ENCODE assay signal across 20 mouse cellular contexts in the genomic region with DNA sequence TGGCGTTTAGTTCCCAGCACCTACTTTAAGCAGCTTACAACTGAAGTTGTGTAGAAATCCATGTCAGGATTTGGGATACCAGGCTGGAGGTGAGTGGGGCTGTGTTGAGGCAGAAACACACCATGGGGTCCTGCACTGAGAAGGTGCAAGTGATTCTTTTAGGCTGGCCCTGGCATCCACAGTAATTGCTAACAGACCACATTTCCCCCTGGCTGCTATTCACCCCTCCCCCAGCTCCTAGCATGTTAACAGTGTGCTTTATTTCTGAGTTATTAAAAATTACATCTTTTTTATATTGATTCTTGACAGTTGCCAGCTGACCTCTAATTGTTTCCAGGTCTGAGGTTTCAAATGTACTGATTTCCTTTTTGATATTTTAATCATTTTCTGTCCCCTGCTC.
A peak's percentile ranks its signal among the peaks of the same experiment; 100 is the strongest.
DNase-seq lines count a peak whose midpoint lies in the region; ATAC-seq and TF ChIP-seq lines count a peak whose summit lies in the region.
"Had no signal": no experiment of that assay in that cellular context is flagged by ENCODE, and none has a peak within 500 bp of the region (broad histone marks: within the 10 kb centered on the region; RNA-seq: fewer than 3 reads in every experiment).

No protein-coding gene starts in this region.

- DNase-seq in hindbrain, embryonic 10.5 days (ENCODE audit: low spot score): peak; percentile 4
- no peak for DNase-seq in hindbrain, postnatal 0 days (ENCODE audit: low spot score)
- DNase-seq in embryonic facial prominence, embryonic 11.5 days (ENCODE audit: low spot score): peak; percentile 76
- peak; percentile 60 for DNase-seq in forelimb bud, embryonic 11.5 days (ENCODE audit: low read depth, low spot score)
- DNase-seq in retina, postnatal 1 day: no peak
- DNase-seq in lung, adult 18-20 months: no peak
- DNase-seq: adrenal gland, adult 8-10 months; adrenal gland, postnatal 36 days; cerebellum, adult 2 months; forebrain, postnatal 0 days; gastrocnemius, postnatal 36 days; heart, adult 18-20 months; heart, postnatal 14 days; kidney, adult 11 months had no signal

- WGBS in hindbrain, embryonic 10.5 days: 88% methylated on average over 1 of the region's 1 CpGs
- WGBS in hindbrain, postnatal 0 days: 88% methylated on average over 1 of the region's 1 CpGs
- WGBS in embryonic facial prominence, embryonic 11.5 days: 76% methylated on average over 1 of the region's 1 CpGs
- WGBS in limb, embryonic 13.5 days: 86% methylated on average over 1 of the region's 1 CpGs

- no peaks in the 10 kb centered on the region for H3K27me3 ChIP-seq in hindbrain, embryonic 10.5 days (ENCODE audit: insufficient read depth, poor library complexity, severe bottlenecking)
- no peaks in the 10 kb centered on the region for H3K27me3 ChIP-seq in hindbrain, postnatal 0 days (ENCODE audit: insufficient read depth, low read length)
- H3K27me3 ChIP-seq in embryonic facial prominence, embryonic 11.5 days (ENCODE audit: control insufficient read depth, insufficient read depth, low read length): no peaks in the 10 kb centered on the region
- peaks cover 7% of the 10 kb centered on the region; the same call in 1 of the 2 replicates for H3K27me3 ChIP-seq in limb, embryonic 13.5 days
- H3K27me3 ChIP-seq: embryonic facial prominence, embryonic 12.5 days; forebrain, embryonic 12.5 days; heart, embryonic 15.5 days; hindbrain, embryonic 15.5 days had no signal

- no peak for ATAC-seq in hindbrain, postnatal 0 days
- ATAC-seq in embryonic facial prominence, embryonic 11.5 days (replicated peaks; ENCODE audit: insufficient number of reproducible peaks, low FRiP score, low TSS enrichment, low read depth): peak; percentile 83
- peak; percentile 67; the same call in 1 of the 2 replicates for ATAC-seq in limb, embryonic 13.5 days (ENCODE audit: low FRiP score, low read depth)
- ATAC-seq: forebrain, postnatal 0 days had no signal

- no peak overlapping the region for H3K4me2 ChIP-seq in hindbrain, postnatal 0 days (ENCODE audit: low read depth, low read length)
- H3K4me2 ChIP-seq in embryonic facial prominence, embryonic 11.5 days (ENCODE audit: low read depth, low read length): no peak overlapping the region
- no peak overlapping the region for H3K4me2 ChIP-seq in limb, embryonic 13.5 days (replicated peaks)
- H3K4me2 ChIP-seq: embryonic facial prominence, embryonic 12.5 days; forebrain, embryonic 12.5 days; heart, embryonic 11.5 days; heart, embryonic 15.5 days; hindbrain, embryonic 15.5 days had no signal

- no peak overlapping the region for H3K4me3 ChIP-seq in hindbrain, embryonic 10.5 days
- H3K4me3 ChIP-seq in hindbrain, postnatal 0 days (ENCODE audit: low read length): no peak overlapping the region
- H3K4me3 ChIP-seq in embryonic facial prominence, embryonic 11.5 days (ENCODE audit: low read depth, low read length): no peak overlapping the region
- H3K4me3 ChIP-seq in limb, embryonic 13.5 days: no peak overlapping the region
- H3K4me3 ChIP-seq: embryonic facial prominence, embryonic 12.5 days; forebrain, embryonic 12.5 days; heart, embryonic 15.5 days; hindbrain, embryonic 15.5 days had no signal

- H3K27ac ChIP-seq in hindbrain, embryonic 10.5 days: no peak overlapping the region
- no peak overlapping the region for H3K27ac ChIP-seq in hindbrain, postnatal 0 days
- no peak overlapping the region for H3K27ac ChIP-seq in embryonic facial prominence, embryonic 11.5 days (replicated peaks; ENCODE audit: low read depth, low read length)
- H3K27ac ChIP-seq in limb, embryonic 13.5 days: no peak overlapping the region
- H3K27ac ChIP-seq: forebrain, embryonic 12.5 days; heart, embryonic 15.5 days; hindbrain, embryonic 15.5 days had no signal

- H3K36me3 ChIP-seq in hindbrain, embryonic 10.5 days: no peaks in the 10 kb centered on the region
- H3K36me3 ChIP-seq in hindbrain, postnatal 0 days (ENCODE audit: insufficient read depth, low read length): no peaks in the 10 kb centered on the region
- H3K36me3 ChIP-seq in embryonic facial prominence, embryonic 11.5 days (replicated peaks; ENCODE audit: control insufficient read depth, insufficient read depth, low read depth, low read length): no peaks in the 10 kb centered on the region
- H3K36me3 ChIP-seq in limb, embryonic 13.5 days: no peaks in the 10 kb centered on the region
- H3K36me3 ChIP-seq: embryonic facial prominence, embryonic 12.5 days; forebrain, embryonic 12.5 days; heart, embryonic 15.5 days; hindbrain, embryonic 15.5 days had no signal

- no peak for TF ChIP-seq CTCF in hindbrain, postnatal 0 days (IDR thresholded peaks at IDR 0.05; ENCODE audit: low read depth)

- no peaks in the 10 kb centered on the region for H3K4me1 ChIP-seq in hindbrain, embryonic 10.5 days (replicated peaks)
- no peaks in the 10 kb centered on the region for H3K4me1 ChIP-seq in hindbrain, postnatal 0 days (ENCODE audit: insufficient read depth, low read length)
- H3K4me1 ChIP-seq in embryonic facial prominence, embryonic 11.5 days (ENCODE audit: control insufficient read depth, insufficient read depth, low read length): no peaks in the 10 kb centered on the region
- H3K4me1 ChIP-seq in limb, embryonic 13.5 days: peaks cover 4% of the 10 kb centered on the region
- H3K4me1 ChIP-seq: forebrain, embryonic 12.5 days; heart, embryonic 15.5 days; hindbrain, embryonic 15.5 days had no signal

- H3K9ac ChIP-seq in hindbrain, postnatal 0 days (replicated peaks; ENCODE audit: low read length): no peak overlapping the region
- H3K9ac ChIP-seq in embryonic facial prominence, embryonic 11.5 days (replicated peaks; ENCODE audit: low read length): no peak overlapping the region
- H3K9ac ChIP-seq in limb, embryonic 13.5 days: no peak overlapping the region
- H3K9ac ChIP-seq: embryonic facial prominence, embryonic 12.5 days; forebrain, embryonic 12.5 days; forebrain, postnatal 0 days; heart, embryonic 15.5 days; hindbrain, embryonic 15.5 days had no signal

- no peaks in the 10 kb centered on the region for H3K9me3 ChIP-seq in hindbrain, embryonic 10.5 days
- H3K9me3 ChIP-seq in hindbrain, postnatal 0 days (ENCODE audit: low read length): no peaks in the 10 kb centered on the region
- H3K9me3 ChIP-seq in embryonic facial prominence, embryonic 11.5 days (replicated peaks; ENCODE audit: control insufficient read depth, low read length): no peaks in the 10 kb centered on the region
- H3K9me3 ChIP-seq in limb, embryonic 13.5 days: no peaks in the 10 kb centered on the region
- H3K9me3 ChIP-seq: embryonic facial prominence, embryonic 12.5 days; forebrain, embryonic 12.5 days; heart, embryonic 15.5 days; hindbrain, embryonic 15.5 days had no signal

Comparison
In these comparisons a context has a peak if more than half of its experiments do, and no peak if none do; other contexts are left out.
1. DNase-seq: peak in hindbrain, embryonic 10.5 days (single experiment), embryonic facial prominence, embryonic 11.5 days (single experiment) and forelimb bud, embryonic 11.5 days (single experiment); none in hindbrain, postnatal 0 days (single experiment), retina, postnatal 1 day (single experiment) and lung, adult 18-20 months (0 of 2).